Mouse (Mus musculus): Measurements from ENCODE around the gene Flt3. TPM values are rescaled to one million over a fixed set of nuclear protein-coding genes. Genes with fewer than 3 reads are reported as not detected.

The Flt3 gene
- polyA plus RNA-seq, 1 experiment from 2014 or later, result 2.9 TPM

GRCm38 (mm10) chr5:147293127-147293910 is 107.0 kb downstream of the Flt3 start:
- Histone ChIP-seq H3K9me3 (replicated peaks) (no peaks in the 10 kb centered on the region), H3K4me2 (peak overlapping the region; percentile 34; the same call in 1 of the 2 replicates), H3K27ac (no peak overlapping the region), H3K4me3 (no peak overlapping the region), H3K27me3 (replicated peaks) (peaks cover 60% of the 10 kb centered on the region), H3K9ac (no peak overlapping the region), H3K4me1 (peaks cover 20% of the 10 kb centered on the region), H3K36me3 (no peaks in the 10 kb centered on the region)
- peak; percentile 74 for ATAC-seq
- 10% methylated on average over 16 of the region's 18 CpGs for WGBS (ENCODE audit: insufficient replicate concordance)

GRCm38 (mm10) chr5:147292506-147293120 is 107.7 kb downstream of the Flt3 start:
- ATAC-seq, result no peak
- WGBS (ENCODE audit: insufficient replicate concordance), result 22% methylated on average over 13 of the region's 13 CpGs
- Histone ChIP-seq H3K9me3 (replicated peaks) (no peaks in the 10 kb centered on the region), H3K4me1 (peaks cover 20% of the 10 kb centered on the region), H3K27me3 (replicated peaks) (peaks cover 53% of the 10 kb centered on the region), H3K9ac (no peak overlapping the region), H3K27ac (no peak overlapping the region), H3K4me3 (no peak overlapping the region), H3K4me2 (peak overlapping the region; percentile 34), H3K36me3 (no peaks in the 10 kb centered on the region)

- H3K36me3 ChIP-seq, result no peaks in the 10 kb centered on the region
- H3K9me3 ChIP-seq (replicated peaks), result no peaks in the 10 kb centered on the region
- H3K4me2 ChIP-seq, result peak overlapping the region; percentile 34
- H3K27me3 ChIP-seq (replicated peaks), result peaks cover 46% of the 10 kb centered on the region
- 10% methylated on average over 16 of the region's 16 CpGs for WGBS (ENCODE audit: insufficient replicate concordance)
- no peak overlapping the region for H3K4me3 ChIP-seq
- no peak overlapping the region for H3K27ac ChIP-seq
- no peak overlapping the region for H3K9ac ChIP-seq
- ATAC-seq, result no peak
- H3K4me1 ChIP-seq, result peaks cover 20% of the 10 kb centered on the region
These were observed 108.4 kb downstream of the Flt3 start for GRCm38 (mm10) chr5:147291764-147292505.

GRCm38 (mm10) chr5:147284365-147284764 is 115.9 kb downstream of the Flt3 start:
- H3K9ac ChIP-seq, result no peak overlapping the region
- ATAC-seq, result no peak
- no peak overlapping the region for H3K4me2 ChIP-seq
- H3K27me3 ChIP-seq (replicated peaks), result peaks cover 33% of the 10 kb centered on the region
- H3K4me1 ChIP-seq, result no peaks in the 10 kb centered on the region
- H3K9me3 ChIP-seq (replicated peaks), result no peaks in the 10 kb centered on the region
- H3K36me3 ChIP-seq, result no peaks in the 10 kb centered on the region
- 70% methylated on average over 4 of the region's 4 CpGs for WGBS (ENCODE audit: insufficient replicate concordance)
- H3K4me3 ChIP-seq, result no peak overlapping the region
- H3K27ac ChIP-seq, result no peak overlapping the region

Small RNAs within 50 kb of the gene (microRNA-seq; reads per million reads assigned to microRNA genes)
- not detected for gene Mir7k

Other genes with a start within 250 kb of the Flt3 start
- gene Gsx1, start 211.8 kb downstream of the Flt3 start, polyA plus RNA-seq (2016; fragmentation: Nextera tagmentation; extraction: Ambion mirVana), result not detected in 2 replicates
- gene Pdx1, start 130.5 kb downstream of the Flt3 start, polyA plus RNA-seq (2016; fragmentation: Nextera tagmentation; extraction: Ambion mirVana), result 0.06 and 0.25 TPM in 2 replicates
- not detected in 2 replicates for gene Cdx2, start 93.2 kb downstream of the Flt3 start, polyA plus RNA-seq (2016; fragmentation: Nextera tagmentation; extraction: Ambion mirVana)
- 0.21 TPM in 1 of 2 replicates, not detected in the other for gene Urad, start 78.0 kb downstream of the Flt3 start, polyA plus RNA-seq (2016; fragmentation: Nextera tagmentation; extraction: Ambion mirVana)
- 43.9 and 45.9 TPM in 2 replicates for gene Pan3, start 29.7 kb upstream of the Flt3 start, polyA plus RNA-seq (2016; fragmentation: Nextera tagmentation; extraction: Ambion mirVana)

Measured in liver, embryonic 12.5 days (tissue).